Mouse (Mus musculus) liver, adult 2 months (tissue): ENCODE results near the gene Acad10. TPM values are rescaled to one million over a fixed set of nuclear protein-coding genes. Genes with fewer than 3 reads are reported as not detected.
A peak's percentile ranks its signal among the peaks of the same experiment; 100 is the strongest.

Source experiments
- DNase-seq: peaks from one replicate; pipeline ENCODE4 v3.0.0-alpha.2; 2011; ENCODE audit warnings: low read depth, low spot score; ENCODE audit errors: extremely low read depth
- H3K27ac ChIP-seq: fragments of 200-500 bp; replicated peaks from 2 replicates; pipeline ENCODE4 v1.5.1; 2012; ENCODE audit warnings: low read depth, mild to moderate bottlenecking, control low read depth, inconsistent platforms, low read length; ENCODE audit not compliant: insufficient read depth
- H3K27me3 ChIP-seq: fragments of 200-500 bp; 2 replicates; pipeline ENCODE4 v1.6.1; 2012; ENCODE audit warnings: mild to moderate bottlenecking, moderate library complexity, low read length, inconsistent platforms; ENCODE audit not compliant: control insufficient read depth, insufficient read depth
- H3K36me3 ChIP-seq: fragments of 200-500 bp; 2 replicates; pipeline ENCODE4 v1.6.1; 2012; ENCODE audit warnings: low read length, inconsistent platforms; ENCODE audit not compliant: control insufficient read depth, insufficient read depth
- H3K4me1 ChIP-seq: fragments of 200-500 bp; 2 replicates; pipeline ENCODE4 v1.6.1; 2011; ENCODE audit warnings: low read length; ENCODE audit not compliant: control insufficient read depth, insufficient read depth
- H3K4me3 ChIP-seq: fragments of 200-500 bp; 2 replicates; pipeline ENCODE4 v1.5.1; 2011; ENCODE audit warnings: low read depth, mild to moderate bottlenecking, control low read depth, low read length, moderate library complexity; ENCODE audit not compliant: insufficient read depth
- H3K79me2 ChIP-seq: fragments of 200-500 bp; 2 replicates; pipeline ENCODE4 v1.6.1; 2012; ENCODE audit warnings: inconsistent platforms, mild to moderate bottlenecking, low read length, moderate library complexity; ENCODE audit not compliant: control insufficient read depth, insufficient read depth
- H3K9ac ChIP-seq: fragments of 200-500 bp; 2 replicates; pipeline ENCODE4 v1.6.1; 2012; ENCODE audit warnings: low read depth, mild to moderate bottlenecking, control low read depth, inconsistent platforms, low read length
- CTCF ChIP-seq: fragments of 200-500 bp; IDR thresholded peaks from 2 replicates; pipeline ENCODE4 v1.5.1; 2011; ENCODE audit warnings: low read depth, low read length, control low read depth
- POLR2A ChIP-seq: fragments of 200-500 bp; IDR thresholded peaks from 2 replicates; pipeline ENCODE4 v1.6.1; 2011; ENCODE audit warnings: low read length, control low read depth; ENCODE audit not compliant: insufficient read depth; ENCODE audit errors: extremely low read depth
- WGBS: fragments of 180-500 bp; shearing (Covaris S2); methylation state at CpG from one replicate; pipeline ENCODE4 v1.1.7; 2018; 5-methylcytosine and 5-hydroxymethylcytosine counted together
- polyA plus RNA-seq: library from polyadenylated mRNA; depleted of rRNA; stranded (reverse); fragments of >200 nt; gene quantifications from 2 replicates; pipeline ENCODE4 v1.2.3, GENCODE M21; 2012
- total RNA-seq: library from RNA; depleted of rRNA; stranded (reverse); fragments of >200 nt; gene quantifications from 2 replicates; pipeline ENCODE4 v1.2.3, GENCODE M21; 2014

The Acad10 gene
- total and polyA plus RNA-seq, 2 experiments = 19.6 to 27.7 TPM

DNA sequence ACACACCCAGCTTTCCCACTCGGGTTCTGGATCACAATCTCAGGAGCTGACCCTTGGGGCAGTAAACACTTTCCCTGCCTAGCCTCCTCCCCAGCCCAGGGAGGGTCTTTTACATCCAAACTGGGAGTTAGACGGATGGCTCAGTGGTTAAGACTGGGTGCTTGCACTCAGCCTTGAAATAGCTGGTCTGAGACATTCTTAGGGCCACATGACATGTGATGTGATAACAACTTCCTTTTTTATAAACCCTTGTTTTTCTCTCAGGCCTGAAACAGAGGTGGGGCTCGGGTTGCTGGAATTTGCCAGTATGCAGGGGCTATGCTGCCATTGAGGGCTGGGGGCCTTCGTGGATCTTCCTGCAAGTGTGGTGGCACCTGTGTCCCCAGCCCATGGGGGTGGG is 63.0 kb downstream of the Acad10 start:
- Histone ChIP-seq H3K79me2 (peaks cover 2% of the 10 kb centered on the region; the same call in 1 of the 2 replicates), H3K36me3 (no peaks in the 10 kb centered on the region), H3K27ac (peak overlapping the region; percentile 60), H3K4me1 (peaks cover 6% of the 10 kb centered on the region; the same call in 1 of the 2 replicates), H3K9ac (peak overlapping the region; percentile 24; the same call in 1 of the 2 replicates), H3K27me3 (no peaks in the 10 kb centered on the region), H3K4me3 (no peak overlapping the region)
- no peak for TF ChIP-seq POLR2A
- no peak for TF ChIP-seq CTCF
- 73% methylated on average over 4 of the region's 4 CpGs for WGBS
- DNase-seq = no peak

DNA sequence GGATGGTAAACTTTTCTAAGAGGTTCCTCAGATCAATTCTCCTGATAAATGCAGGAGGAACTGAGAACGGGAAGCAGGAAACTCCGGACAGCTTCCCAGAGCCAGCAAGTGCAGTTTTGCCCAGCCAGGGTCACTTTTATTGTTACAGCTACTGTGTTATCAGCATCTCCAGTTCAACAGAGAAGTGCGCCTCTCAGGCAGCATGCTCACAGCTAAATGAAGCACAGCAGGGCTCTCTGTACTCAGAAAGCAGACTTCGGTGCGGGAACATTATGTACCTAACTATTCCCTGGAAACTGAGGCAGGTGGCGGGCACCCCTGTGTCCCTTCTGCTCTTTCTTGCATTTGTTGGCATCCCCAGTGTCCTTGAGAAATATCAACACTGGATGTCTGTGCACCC is 64.1 kb downstream of the Acad10 start:
- WGBS = 51% methylated on average over 6 of the region's 6 CpGs
- Histone ChIP-seq H3K27me3 (no peaks in the 10 kb centered on the region), H3K4me3 (no peak overlapping the region), H3K27ac (peak overlapping the region; percentile 59), H3K36me3 (no peaks in the 10 kb centered on the region), H3K4me1 (peaks cover 6% of the 10 kb centered on the region; the same call in 1 of the 2 replicates), H3K9ac (no peak overlapping the region), H3K79me2 (peaks cover 2% of the 10 kb centered on the region; the same call in 1 of the 2 replicates)
- no peak for DNase-seq
- TF ChIP-seq CTCF = no peak
- no peak for TF ChIP-seq POLR2A

DNA sequence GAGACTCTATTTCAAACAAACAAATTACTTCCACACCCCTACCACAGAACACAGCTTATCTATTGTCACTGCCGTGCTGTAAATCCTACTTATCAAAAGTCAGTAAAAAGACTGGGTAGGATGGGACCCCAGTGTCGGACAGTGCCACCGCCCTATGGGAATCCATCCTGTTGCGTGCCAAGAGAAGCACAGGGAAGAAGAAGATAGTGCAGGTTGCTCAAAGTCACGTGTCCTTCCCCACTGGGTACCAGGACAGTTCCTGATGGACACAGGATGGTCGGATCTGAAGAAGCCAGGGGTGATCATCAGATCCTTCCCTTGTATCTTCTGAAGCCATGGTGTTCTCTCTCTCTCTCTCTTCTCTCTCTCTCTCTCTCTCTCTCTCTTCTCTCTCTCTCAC is 64.6 kb downstream of the Acad10 start:
- TF ChIP-seq CTCF (no peak), POLR2A (no peak)
- Histone ChIP-seq H3K36me3 (no peaks in the 10 kb centered on the region), H3K4me3 (no peak overlapping the region), H3K4me1 (peaks cover 6% of the 10 kb centered on the region; the same call in 1 of the 2 replicates), H3K27me3 (no peaks in the 10 kb centered on the region), H3K27ac (no peak overlapping the region), H3K9ac (no peak overlapping the region), H3K79me2 (peaks cover 2% of the 10 kb centered on the region; the same call in 1 of the 2 replicates)
- WGBS = 79% methylated on average over 6 of the region's 6 CpGs
- DNase-seq = no peak

DNA sequence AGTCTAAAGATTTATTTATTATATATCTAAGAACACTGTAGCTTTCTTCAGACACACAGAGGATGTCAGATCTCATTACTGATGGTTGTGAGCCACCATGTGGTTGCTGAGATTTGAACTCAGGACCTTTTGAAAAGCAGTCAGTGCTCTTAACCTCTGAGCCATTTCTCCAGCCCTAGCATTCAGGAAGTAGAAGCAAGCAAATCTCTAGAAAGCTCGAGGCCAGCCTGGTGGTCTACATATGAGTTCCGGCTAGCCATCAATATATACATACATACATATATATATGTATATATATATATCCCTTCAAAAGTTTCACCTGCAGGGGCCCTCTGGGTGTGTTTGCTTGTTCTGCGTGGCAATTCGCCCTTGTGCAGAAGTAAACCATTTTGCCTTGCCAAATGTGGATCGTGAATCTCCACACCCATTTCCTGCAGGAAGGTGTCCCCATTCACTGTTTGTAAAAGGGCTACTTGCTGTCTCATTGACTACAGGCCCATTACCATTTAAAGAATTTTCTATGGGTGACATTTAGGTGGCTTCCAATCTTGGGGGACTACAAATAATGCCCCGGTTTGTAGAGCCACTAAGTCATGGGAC is 65.5 kb downstream of the Acad10 start:
- H3K4me3 ChIP-seq = no peak overlapping the region
- peaks cover 13% of the 10 kb centered on the region for H3K4me1 ChIP-seq
- TF ChIP-seq CTCF = no peak
- TF ChIP-seq POLR2A = no peak
- no peak overlapping the region for H3K27ac ChIP-seq
- 66% methylated on average over 6 of the region's 6 CpGs for WGBS
- DNase-seq = no peak
- peaks cover 10% of the 10 kb centered on the region for H3K79me2 ChIP-seq
- H3K27me3 ChIP-seq = no peaks in the 10 kb centered on the region
- no peak overlapping the region for H3K9ac ChIP-seq
- peaks cover 4% of the 10 kb centered on the region for H3K36me3 ChIP-seq

DNA sequence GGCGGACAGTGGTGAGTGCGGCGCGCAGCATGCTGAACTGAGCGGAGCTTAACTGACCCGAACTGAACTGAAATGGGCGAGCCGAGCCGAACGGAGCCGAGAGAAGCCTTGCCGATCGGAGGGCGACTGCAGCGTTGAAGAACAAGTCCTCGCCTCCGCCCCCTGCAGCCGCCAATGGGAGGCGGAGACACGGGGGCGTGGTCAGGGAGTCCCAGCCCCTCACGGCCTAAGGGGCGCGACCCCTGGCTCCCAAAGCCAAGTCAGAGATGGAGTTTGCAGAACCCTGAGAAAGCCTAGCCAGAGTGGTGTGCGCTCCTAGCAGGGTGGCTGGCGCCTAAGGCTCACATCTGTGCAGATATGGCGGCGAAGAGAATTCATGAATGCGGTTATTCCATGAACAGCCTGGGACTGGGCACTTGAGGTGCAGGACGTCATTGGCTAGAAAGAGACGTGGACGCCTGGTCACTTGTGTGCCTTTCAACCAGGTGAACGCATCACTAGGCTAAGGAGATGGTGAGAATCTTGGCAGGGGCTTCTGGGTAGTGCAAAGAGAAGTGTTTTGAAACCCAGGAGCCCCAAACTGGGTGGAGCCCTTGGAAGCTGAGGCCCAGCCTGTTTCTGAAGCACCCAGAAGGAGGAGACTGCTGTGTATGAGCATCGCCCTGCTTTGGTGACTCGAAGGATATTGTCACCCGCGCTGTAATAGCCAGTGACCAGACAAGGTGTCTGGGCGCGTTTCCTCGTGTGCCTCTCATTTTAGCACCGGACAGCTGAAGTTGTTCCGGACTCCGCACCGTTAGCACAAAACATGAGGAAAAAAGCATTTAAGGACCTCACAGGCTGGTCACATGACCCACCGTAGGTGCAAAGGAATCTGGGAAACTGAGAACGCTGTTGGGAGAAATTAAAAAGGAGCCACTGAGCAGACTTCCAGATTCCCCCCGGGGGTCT is 66.6 kb downstream of the Acad10 start, which contains the start of gene Aldh2:
Gene Aldh2 (minus strand): TSS at position 374 of the 951 bp plus-strand sequence.
- peak within 1 kb of the TSS; percentile 98 for H3K27ac ChIP-seq
- no peaks in the 10 kb centered on the region for H3K27me3 ChIP-seq
- peak; percentile 85 for DNase-seq
- peaks cover 4% of the 10 kb centered on the region for H3K36me3 ChIP-seq
- H3K79me2 ChIP-seq = peaks cover 18% of the 10 kb centered on the region
- peak within 1 kb of the TSS; percentile 97 for H3K9ac ChIP-seq
- TF ChIP-seq CTCF = no peak
- peak; percentile 94 for TF ChIP-seq POLR2A
- H3K4me1 ChIP-seq = peaks cover 20% of the 10 kb centered on the region
- H3K4me3 ChIP-seq = peak within 1 kb of the TSS; percentile 81
- 3% methylated on average over 47 of the region's 47 CpGs for WGBS
